Mouse (Mus musculus): ENCODE data around the gene Vpreb3. TPM values are rescaled to one million over a fixed set of nuclear protein-coding genes. Genes with fewer than 3 reads are reported as not detected.

Vpreb3 gene
- polyA plus RNA-seq (2015; fragmentation: Nextera tagmentation; extraction: Ambion mirVana), result 0.57 and 1.2 TPM in 2 replicates

- H3K4me3 ChIP-seq, result no peak within 1 kb of the TSS
- no peak for ATAC-seq (ENCODE audit: low FRiP score)
- 81% methylated on average over 15 of the region's 15 CpGs for WGBS
- no peaks in the 10 kb centered on the region for H3K9me3 ChIP-seq
- 0 out of 2 replicates have a peak within 1 kb of the TSS, but pooled peaks have one; percentile 1 for H3K4me2 ChIP-seq
- no peak within 1 kb of the TSS for H3K9ac ChIP-seq
- no peaks in the 10 kb centered on the region for H3K36me3 ChIP-seq
- peak within 1 kb of the TSS; percentile 68 for H3K27ac ChIP-seq
- peaks cover 21% of the 10 kb centered on the region for H3K4me1 ChIP-seq (replicated peaks)
- peaks cover 10% of the 10 kb centered on the region for H3K27me3 ChIP-seq
Observed at GRCm38 (mm10) chr10:75942736-75943477, at the start of gene Vpreb3. TSS of gene Vpreb3 (plus strand) at chr10:75943057.

GRCm38 (mm10) chr10:75893089-75893750 is 49.6 kb upstream of the Vpreb3 start, which contains the start of gene Derl3:
TSS of gene Derl3 (plus strand) at chr10:75893413.
- Histone ChIP-seq H3K27ac (peak within 1 kb of the TSS; percentile 70), H3K4me3 (peak within 1 kb of the TSS; percentile 45), H3K36me3 (peaks cover 47% of the 10 kb centered on the region), H3K9ac (peak within 1 kb of the TSS; percentile 68), H3K27me3 (no peaks in the 10 kb centered on the region), H3K4me1 (replicated peaks) (peaks cover 14% of the 10 kb centered on the region), H3K4me2 (peak within 1 kb of the TSS; percentile 88), H3K9me3 (no peaks in the 10 kb centered on the region)
- WGBS, result under 1% methylated on average over 50 of the region's 51 CpGs
- ATAC-seq (ENCODE audit: low FRiP score), result peak; percentile 99

GRCm38 (mm10) chr10:75894601-75895000 is 48.3 kb upstream of the Vpreb3 start:
- H3K36me3 ChIP-seq, result peaks cover 61% of the 10 kb centered on the region
- H3K4me3 ChIP-seq, result no peak overlapping the region
- no peak overlapping the region for H3K27ac ChIP-seq
- H3K9me3 ChIP-seq, result no peaks in the 10 kb centered on the region
- H3K4me2 ChIP-seq, result no peak overlapping the region
- WGBS, result 77% methylated on average over 6 of the region's 6 CpGs
- ATAC-seq (ENCODE audit: low FRiP score), result no peak
- H3K9ac ChIP-seq, result no peak overlapping the region
- no peaks in the 10 kb centered on the region for H3K27me3 ChIP-seq
- peaks cover 17% of the 10 kb centered on the region for H3K4me1 ChIP-seq (replicated peaks)

GRCm38 (mm10) chr10:75895730-75896129 is 47.1 kb upstream of the Vpreb3 start:
- H3K4me1 ChIP-seq (replicated peaks), result peaks cover 17% of the 10 kb centered on the region
- no peak for ATAC-seq (ENCODE audit: low FRiP score)
- no peak overlapping the region for H3K4me2 ChIP-seq
- no peak overlapping the region for H3K9ac ChIP-seq
- no peaks in the 10 kb centered on the region for H3K9me3 ChIP-seq
- no peaks in the 10 kb centered on the region for H3K27me3 ChIP-seq
- 93% methylated on average over 5 of the region's 5 CpGs for WGBS
- no peak overlapping the region for H3K4me3 ChIP-seq
- no peak overlapping the region for H3K27ac ChIP-seq
- H3K36me3 ChIP-seq, result peaks cover 71% of the 10 kb centered on the region

GRCm38 (mm10) chr10:75896208-75896607 is 46.6 kb upstream of the Vpreb3 start:
- Histone ChIP-seq H3K4me2 (no peak overlapping the region), H3K27ac (no peak overlapping the region), H3K4me3 (no peak overlapping the region), H3K36me3 (peaks cover 75% of the 10 kb centered on the region), H3K9ac (no peak overlapping the region), H3K27me3 (no peaks in the 10 kb centered on the region), H3K4me1 (replicated peaks) (peaks cover 17% of the 10 kb centered on the region), H3K9me3 (no peaks in the 10 kb centered on the region)
- WGBS, result 86% methylated on average over 1 of the region's 1 CpGs
- no peak for ATAC-seq (ENCODE audit: low FRiP score)

GRCm38 (mm10) chr10:75897373-75897772 is 45.5 kb upstream of the Vpreb3 start:
- ATAC-seq (ENCODE audit: low FRiP score), result no peak
- H3K36me3 ChIP-seq, result peaks cover 87% of the 10 kb centered on the region
- no peaks in the 10 kb centered on the region for H3K9me3 ChIP-seq
- 0 out of 2 replicates have a peak overlapping the region, but pooled peaks have one; percentile 18 for H3K27ac ChIP-seq
- H3K9ac ChIP-seq, result no peak overlapping the region
- H3K4me3 ChIP-seq, result no peak overlapping the region
- H3K27me3 ChIP-seq, result no peaks in the 10 kb centered on the region
- WGBS, result 29% methylated on average over 6 of the region's 6 CpGs
- peaks cover 17% of the 10 kb centered on the region for H3K4me1 ChIP-seq (replicated peaks)
- H3K4me2 ChIP-seq, result no peak overlapping the region

- H3K4me1 ChIP-seq (replicated peaks), result peaks cover 14% of the 10 kb centered on the region
- peaks cover 94% of the 10 kb centered on the region for H3K36me3 ChIP-seq
- 79% methylated on average over 6 of the region's 6 CpGs for WGBS
- H3K9ac ChIP-seq, result no peak overlapping the region
- H3K4me2 ChIP-seq, result no peak overlapping the region
- H3K27me3 ChIP-seq, result no peaks in the 10 kb centered on the region
- no peak for ATAC-seq (ENCODE audit: low FRiP score)
- H3K27ac ChIP-seq, result peak overlapping the region; percentile 35; the same call in 1 of the 2 replicates
- H3K4me3 ChIP-seq, result no peak overlapping the region
- H3K9me3 ChIP-seq, result no peaks in the 10 kb centered on the region
Observed at GRCm38 (mm10) chr10:75898039-75898564, 44.8 kb upstream of the Vpreb3 start.

GRCm38 (mm10) chr10:75898846-75899245 is 44.0 kb upstream of the Vpreb3 start:
- H3K4me1 ChIP-seq (replicated peaks), result peaks cover 8% of the 10 kb centered on the region
- H3K36me3 ChIP-seq, result peaks cover 98% of the 10 kb centered on the region
- H3K4me2 ChIP-seq, result no peak overlapping the region
- WGBS, result 76% methylated on average over 3 of the region's 3 CpGs
- 0 out of 2 replicates have a peak overlapping the region, but pooled peaks have one; percentile 35 for H3K27ac ChIP-seq
- ATAC-seq (ENCODE audit: low FRiP score), result no peak
- no peak overlapping the region for H3K4me3 ChIP-seq
- peak overlapping the region; percentile 24; the same call in 1 of the 2 replicates for H3K9ac ChIP-seq
- no peaks in the 10 kb centered on the region for H3K9me3 ChIP-seq
- H3K27me3 ChIP-seq, result no peaks in the 10 kb centered on the region

- no peak overlapping the region for H3K4me2 ChIP-seq
- no peak for ATAC-seq (ENCODE audit: low FRiP score)
- H3K36me3 ChIP-seq, result peaks cover 93% of the 10 kb centered on the region
- no peak overlapping the region for H3K27ac ChIP-seq
- no peaks in the 10 kb centered on the region for H3K27me3 ChIP-seq
- 93% methylated on average over 5 of the region's 5 CpGs for WGBS
- H3K4me1 ChIP-seq (replicated peaks), result no peaks in the 10 kb centered on the region
- no peak overlapping the region for H3K4me3 ChIP-seq
- no peak overlapping the region for H3K9ac ChIP-seq
- no peaks in the 10 kb centered on the region for H3K9me3 ChIP-seq
Observed at GRCm38 (mm10) chr10:75904391-75904790, 38.5 kb upstream of the Vpreb3 start.

- no peak overlapping the region for H3K4me3 ChIP-seq
- 96% methylated on average over 4 of the region's 4 CpGs for WGBS
- H3K9me3 ChIP-seq, result no peaks in the 10 kb centered on the region
- no peaks in the 10 kb centered on the region for H3K27me3 ChIP-seq
- no peak overlapping the region for H3K9ac ChIP-seq
- no peak overlapping the region for H3K4me2 ChIP-seq
- H3K4me1 ChIP-seq (replicated peaks), result no peaks in the 10 kb centered on the region
- ATAC-seq (ENCODE audit: low FRiP score), result no peak
- peaks cover 94% of the 10 kb centered on the region for H3K36me3 ChIP-seq
- no peak overlapping the region for H3K27ac ChIP-seq
Observed at GRCm38 (mm10) chr10:75906882-75907281, 36.0 kb upstream of the Vpreb3 start.

GRCm38 (mm10) chr10:75910698-75911097 is 32.2 kb upstream of the Vpreb3 start:
- Histone ChIP-seq H3K4me3 (no peak overlapping the region), H3K36me3 (peaks cover 88% of the 10 kb centered on the region), H3K9ac (no peak overlapping the region), H3K27me3 (no peaks in the 10 kb centered on the region), H3K4me1 (replicated peaks) (no peaks in the 10 kb centered on the region), H3K4me2 (no peak overlapping the region), H3K27ac (no peak overlapping the region), H3K9me3 (no peaks in the 10 kb centered on the region)
- no peak for ATAC-seq (ENCODE audit: low FRiP score)
- WGBS, result 83% methylated on average over 2 of the region's 2 CpGs

GRCm38 (mm10) chr10:75913013-75913589 is 29.8 kb upstream of the Vpreb3 start:
- H3K9ac ChIP-seq, result no peak overlapping the region
- H3K27me3 ChIP-seq, result no peaks in the 10 kb centered on the region
- no peak overlapping the region for H3K27ac ChIP-seq
- H3K36me3 ChIP-seq, result peaks cover 77% of the 10 kb centered on the region
- no peak overlapping the region for H3K4me2 ChIP-seq
- H3K9me3 ChIP-seq, result no peaks in the 10 kb centered on the region
- ATAC-seq (ENCODE audit: low FRiP score), result no peak
- 76% methylated on average over 6 of the region's 6 CpGs for WGBS
- H3K4me1 ChIP-seq (replicated peaks), result peaks cover 24% of the 10 kb centered on the region
- H3K4me3 ChIP-seq, result no peak overlapping the region

Measured in hindbrain, embryonic 13.5 days (tissue).